Mouse (Mus musculus): Measurements from ENCODE around the gene Zfp637.

DNA sequence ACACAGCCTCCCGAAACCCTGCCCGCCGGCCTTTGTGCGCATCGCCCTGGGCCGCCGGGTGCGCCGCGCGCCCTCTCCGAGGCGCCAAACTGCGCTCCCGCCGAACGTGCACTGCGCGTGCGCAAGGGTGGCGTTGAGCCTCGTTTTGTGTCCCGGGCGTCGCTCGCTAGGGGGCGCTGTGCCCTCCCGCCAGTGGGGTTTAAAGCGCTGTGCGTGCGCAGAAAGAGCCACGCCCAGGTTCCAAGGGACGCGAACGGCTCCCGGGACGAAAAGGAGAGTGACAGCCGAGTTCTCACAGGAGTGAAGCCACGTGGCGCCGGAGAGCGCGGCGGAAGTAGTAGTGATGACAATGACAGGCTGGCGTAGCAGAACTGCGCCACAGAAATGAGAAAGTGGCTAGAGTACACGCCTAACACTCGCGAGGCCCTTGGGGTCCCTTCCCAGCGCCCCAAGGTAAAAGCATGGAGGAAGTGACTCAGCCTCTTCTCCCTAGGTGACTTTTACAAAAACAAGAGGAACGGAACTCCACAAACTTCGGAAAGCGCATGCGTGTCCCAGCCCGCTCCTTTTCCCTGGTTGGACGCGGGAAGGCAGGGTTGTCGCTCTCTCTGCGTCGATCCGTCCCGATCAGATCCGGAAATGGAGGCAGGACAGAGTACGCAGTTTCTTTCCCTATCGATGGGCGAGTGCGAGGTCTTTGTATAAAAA lies 38.6 kb downstream of the Zfp637 start:
- TF ChIP-seq CTCF (IDR thresholded peaks at IDR 0.05) = peak; percentile 100
- TF ChIP-seq EP300 (IDR thresholded peaks at IDR 0.05) = peak; percentile 82

Data from lung, postnatal 0 days (tissue).